ENCODE assay signal across 19 mouse cellular contexts in genomic region chr2:8690846-8691643, GRCm38 (mm10).
A peak's percentile ranks its signal among the peaks of the same experiment; 100 is the strongest.
DNase-seq lines count a peak whose midpoint lies in the region; ATAC-seq and TF ChIP-seq lines count a peak whose summit lies in the region.
"Had no signal": no experiment of that assay in that cellular context is flagged by ENCODE, and none has a peak within 500 bp of the region (broad histone marks: within the 10 kb centered on the region; RNA-seq: fewer than 3 reads in every experiment).

No protein-coding gene starts in this region.

- H3K4me2 ChIP-seq in embryonic facial prominence, embryonic 11.5 days (ENCODE audit: low read depth, low read length) = no peak overlapping the region
- H3K4me2 ChIP-seq in midbrain, embryonic 11.5 days = no peak overlapping the region
- H3K4me2 ChIP-seq in midbrain, embryonic 16.5 days (ENCODE audit: low read length) = no peak overlapping the region
- no peak overlapping the region for H3K4me2 ChIP-seq in midbrain, embryonic 15.5 days
- H3K4me2 ChIP-seq: heart, embryonic 11.5 days; limb, embryonic 12.5 days; liver, embryonic 12.5 days; lung, embryonic 15.5 days had no signal

- TF ChIP-seq CTCF in thymus, adult 2 months (IDR thresholded peaks at IDR 0.05; ENCODE audit: borderline replicate concordance, control insufficient read depth, extremely low read depth, insufficient read depth, low read length, poor library complexity) = no peak

- H3K27me3 ChIP-seq in embryonic facial prominence, embryonic 11.5 days (ENCODE audit: control insufficient read depth, insufficient read depth, low read length) = no peaks in the 10 kb centered on the region
- no peaks in the 10 kb centered on the region for H3K27me3 ChIP-seq in embryonic facial prominence, embryonic 10.5 days (replicated peaks; ENCODE audit: low read depth, poor library complexity, severe bottlenecking)
- H3K27me3 ChIP-seq in midbrain, embryonic 11.5 days (ENCODE audit: control insufficient read depth, insufficient read depth, low read length) = no peaks in the 10 kb centered on the region
- no peaks in the 10 kb centered on the region for H3K27me3 ChIP-seq in midbrain, embryonic 16.5 days (ENCODE audit: control insufficient read depth, insufficient read depth, low read depth, low read length)
- no peaks in the 10 kb centered on the region for H3K27me3 ChIP-seq in midbrain, embryonic 15.5 days (replicated peaks)
- no peaks in the 10 kb centered on the region for H3K27me3 ChIP-seq in thymus, adult 2 months (ENCODE audit: control insufficient read depth, insufficient read depth, low read length)
- H3K27me3 ChIP-seq: CH12.LX; limb, embryonic 12.5 days; liver, embryonic 12.5 days; lung, embryonic 15.5 days had no signal

- no peaks in the 10 kb centered on the region for H3K4me1 ChIP-seq in embryonic facial prominence, embryonic 11.5 days (ENCODE audit: control insufficient read depth, insufficient read depth, low read length)
- H3K4me1 ChIP-seq in embryonic facial prominence, embryonic 10.5 days = no peaks in the 10 kb centered on the region
- no peaks in the 10 kb centered on the region for H3K4me1 ChIP-seq in midbrain, embryonic 11.5 days (ENCODE audit: control insufficient read depth, insufficient read depth, low read length)
- no peaks in the 10 kb centered on the region; the same call in 1 of the 2 replicates for H3K4me1 ChIP-seq in midbrain, embryonic 16.5 days (ENCODE audit: control insufficient read depth, insufficient read depth, low read length)
- no peaks in the 10 kb centered on the region for H3K4me1 ChIP-seq in midbrain, embryonic 15.5 days
- H3K4me1 ChIP-seq in thymus, adult 2 months (replicated peaks; ENCODE audit: control insufficient read depth, insufficient read depth, low read length) = no peaks in the 10 kb centered on the region
- H3K4me1 ChIP-seq: limb, embryonic 12.5 days; liver, embryonic 12.5 days; lung, embryonic 15.5 days had no signal

- WGBS in embryonic facial prominence, embryonic 11.5 days = 64% methylated on average over 8 of the region's 8 CpGs
- 65% methylated on average over 8 of the region's 8 CpGs for WGBS in embryonic facial prominence, embryonic 10.5 days
- WGBS in midbrain, embryonic 11.5 days = 51% methylated on average over 8 of the region's 8 CpGs
- WGBS in midbrain, embryonic 16.5 days = 41% methylated on average over 8 of the region's 8 CpGs
- 26% methylated on average over 8 of the region's 8 CpGs for WGBS in midbrain, embryonic 15.5 days
- 75% methylated on average over 8 of the region's 8 CpGs for WGBS in thymus, adult 2 months

- ATAC-seq in embryonic facial prominence, embryonic 11.5 days (replicated peaks; ENCODE audit: insufficient number of reproducible peaks, low FRiP score, low TSS enrichment, low read depth) = no peak
- ATAC-seq in midbrain, embryonic 11.5 days (ENCODE audit: low FRiP score) = peak; percentile 85
- ATAC-seq in midbrain, embryonic 16.5 days = no peak
- ATAC-seq in midbrain, embryonic 15.5 days (replicated peaks) = 0 out of 2 replicates have a peak, but pooled peaks have one; percentile 71
- ATAC-seq: liver, embryonic 12.5 days had no signal

- H3K4me3 ChIP-seq in embryonic facial prominence, embryonic 11.5 days (ENCODE audit: low read depth, low read length) = no peak overlapping the region
- H3K4me3 ChIP-seq in embryonic facial prominence, embryonic 10.5 days = no peak overlapping the region
- H3K4me3 ChIP-seq in midbrain, embryonic 11.5 days (ENCODE audit: low read depth, low read length) = no peak overlapping the region
- H3K4me3 ChIP-seq in midbrain, embryonic 16.5 days (ENCODE audit: low read depth, low read length) = no peak overlapping the region
- H3K4me3 ChIP-seq in midbrain, embryonic 15.5 days = no peak overlapping the region
- H3K4me3 ChIP-seq in thymus, adult 2 months (ENCODE audit: control insufficient read depth, insufficient read depth, low read length) = no peak overlapping the region
- H3K4me3 ChIP-seq: limb, embryonic 12.5 days; liver, embryonic 12.5 days; lung, embryonic 15.5 days had no signal

- no peak overlapping the region for H3K27ac ChIP-seq in embryonic facial prominence, embryonic 11.5 days (replicated peaks; ENCODE audit: low read depth, low read length)
- H3K27ac ChIP-seq in embryonic facial prominence, embryonic 10.5 days (replicated peaks) = no peak overlapping the region
- H3K27ac ChIP-seq in midbrain, embryonic 11.5 days (ENCODE audit: low read depth, low read length) = no peak overlapping the region
- H3K27ac ChIP-seq in midbrain, embryonic 16.5 days (ENCODE audit: low read length) = no peak overlapping the region
- H3K27ac ChIP-seq in midbrain, embryonic 15.5 days = no peak overlapping the region
- H3K27ac ChIP-seq in thymus, adult 2 months (ENCODE audit: control insufficient read depth, insufficient read depth, low read length) = no peak overlapping the region
- H3K27ac ChIP-seq: kidney, postnatal 0 days; limb, embryonic 12.5 days; liver, embryonic 12.5 days; lung, embryonic 15.5 days had no signal

- H3K9me3 ChIP-seq in embryonic facial prominence, embryonic 11.5 days (replicated peaks; ENCODE audit: control insufficient read depth, low read length) = no peaks in the 10 kb centered on the region
- H3K9me3 ChIP-seq in embryonic facial prominence, embryonic 10.5 days = no peaks in the 10 kb centered on the region
- H3K9me3 ChIP-seq in midbrain, embryonic 11.5 days (ENCODE audit: control insufficient read depth, low read length) = no peaks in the 10 kb centered on the region
- no peaks in the 10 kb centered on the region for H3K9me3 ChIP-seq in midbrain, embryonic 16.5 days (replicated peaks; ENCODE audit: control insufficient read depth, low read length, poor library complexity, severe bottlenecking)
- no peaks in the 10 kb centered on the region for H3K9me3 ChIP-seq in midbrain, embryonic 15.5 days
- H3K9me3 ChIP-seq: limb, embryonic 12.5 days; liver, embryonic 12.5 days; lung, embryonic 15.5 days had no signal

- H3K36me3 ChIP-seq in embryonic facial prominence, embryonic 11.5 days (replicated peaks; ENCODE audit: control insufficient read depth, insufficient read depth, low read depth, low read length) = no peaks in the 10 kb centered on the region
- H3K36me3 ChIP-seq in embryonic facial prominence, embryonic 10.5 days (replicated peaks) = no peaks in the 10 kb centered on the region
- no peaks in the 10 kb centered on the region for H3K36me3 ChIP-seq in midbrain, embryonic 11.5 days (ENCODE audit: control insufficient read depth, insufficient read depth, low read length)
- no peaks in the 10 kb centered on the region for H3K36me3 ChIP-seq in midbrain, embryonic 16.5 days (ENCODE audit: control insufficient read depth, insufficient read depth, low read length)
- H3K36me3 ChIP-seq in midbrain, embryonic 15.5 days (replicated peaks) = no peaks in the 10 kb centered on the region
- H3K36me3 ChIP-seq in thymus, adult 2 months (ENCODE audit: control insufficient read depth, insufficient read depth, low read length) = no peaks in the 10 kb centered on the region
- H3K36me3 ChIP-seq: limb, embryonic 12.5 days; liver, embryonic 12.5 days; lung, embryonic 15.5 days had no signal

- no peak for TF ChIP-seq POLR2A in thymus, adult 2 months (IDR thresholded peaks at IDR 0.05; ENCODE audit: control insufficient read depth, extremely low read depth, insufficient read depth, low read length, poor library complexity)

- no peak overlapping the region for H3K9ac ChIP-seq in embryonic facial prominence, embryonic 11.5 days (replicated peaks; ENCODE audit: low read length)
- no peak overlapping the region for H3K9ac ChIP-seq in midbrain, embryonic 11.5 days (ENCODE audit: low read length)
- no peak overlapping the region for H3K9ac ChIP-seq in midbrain, embryonic 16.5 days (ENCODE audit: low read depth, low read length)
- H3K9ac ChIP-seq in midbrain, embryonic 15.5 days = no peak overlapping the region
- H3K9ac ChIP-seq: limb, embryonic 12.5 days; liver, embryonic 12.5 days; lung, embryonic 15.5 days had no signal

- DNase-seq in embryonic facial prominence, embryonic 11.5 days (ENCODE audit: low spot score) = peak; percentile 5
- no peak for DNase-seq in embryonic facial prominence, embryonic 10.5 days (ENCODE audit: low spot score)
- DNase-seq in midbrain, embryonic 11.5 days (ENCODE audit: low spot score, missing footprints) = no peak
- DNase-seq in c-Kit-positive CD71-negative TER-119-negative erythroid progenitor cells, embryonic 14.5 days (ENCODE audit: low read depth) = peak; percentile 23
- DNase-seq in thymus, adult 2 months = no peak
- DNase-seq in c-Kit-positive CD71-positive TER-119-positive erythroid progenitor cells, embryonic 14.5 days (ENCODE audit: low spot score) = no peak
- DNase-seq: adrenal gland, postnatal 36 days; cerebellum, adult 9-10 months; heart, postnatal 10 days; kidney, adult 11 months; thymus, postnatal 4 days had no signal

Comparison
In these comparisons a context has a peak if more than half of its experiments do, and no peak if none do; other contexts are left out.
1. ATAC-seq: peak in midbrain, embryonic 11.5 days (single experiment) and midbrain, embryonic 15.5 days (single experiment); none in embryonic facial prominence, embryonic 11.5 days (single experiment) and midbrain, embryonic 16.5 days (single experiment).
2. DNase-seq: peak in embryonic facial prominence, embryonic 11.5 days (single experiment) and c-Kit-positive CD71-negative TER-119-negative erythroid progenitor cells, embryonic 14.5 days (single experiment); none in embryonic facial prominence, embryonic 10.5 days (single experiment), midbrain, embryonic 11.5 days (single experiment), thymus, adult 2 months (single experiment) and c-Kit-positive CD71-positive TER-119-positive erythroid progenitor cells, embryonic 14.5 days (single experiment).